Mouse (Mus musculus) bone marrow macrophage, adult 2 months (primary cell): Measurements from ENCODE around the gene Mrpl53. TPM values are rescaled to one million over a fixed set of nuclear protein-coding genes. Genes with fewer than 3 reads are reported as not detected.

Experiments used
- H3K27ac ChIP-seq: 2 replicates; pipeline ENCODE4 v1.5.1; 2012; ENCODE audit warnings: low read depth, low read length; ENCODE audit not compliant: insufficient read depth
- H3K4me1 ChIP-seq: 2 replicates; pipeline ENCODE4 v1.6.1; 2012; ENCODE audit warnings: low read length; ENCODE audit not compliant: control insufficient read depth, insufficient read depth
- H3K4me3 ChIP-seq: 2 replicates; pipeline ENCODE4 v1.5.1; 2012; ENCODE audit warnings: mild to moderate bottlenecking, low read length, moderate library complexity; ENCODE audit not compliant: insufficient read depth
- CTCF ChIP-seq: IDR thresholded peaks from 2 replicates; pipeline ENCODE4 v1.5.1; 2012; ENCODE audit warnings: low read depth, mild to moderate bottlenecking, low read length, moderate library complexity
- POLR2A ChIP-seq: IDR thresholded peaks from 2 replicates; pipeline ENCODE4 v1.6.1; 2012; ENCODE audit warnings: mild to moderate bottlenecking, low read depth, low read length, borderline replicate concordance
- polyA plus RNA-seq: library from polyadenylated mRNA; stranded (reverse); fragments of >200 nt; gene quantifications from 2 replicates; pipeline ENCODE4 v1.2.4, GENCODE M21; 2012; ENCODE audit not compliant: missing spikeins, insufficient read depth, insufficient read length

Mrpl53 gene
- polyA plus RNA-seq, 1 experiment = 26.5 TPM

DNA sequence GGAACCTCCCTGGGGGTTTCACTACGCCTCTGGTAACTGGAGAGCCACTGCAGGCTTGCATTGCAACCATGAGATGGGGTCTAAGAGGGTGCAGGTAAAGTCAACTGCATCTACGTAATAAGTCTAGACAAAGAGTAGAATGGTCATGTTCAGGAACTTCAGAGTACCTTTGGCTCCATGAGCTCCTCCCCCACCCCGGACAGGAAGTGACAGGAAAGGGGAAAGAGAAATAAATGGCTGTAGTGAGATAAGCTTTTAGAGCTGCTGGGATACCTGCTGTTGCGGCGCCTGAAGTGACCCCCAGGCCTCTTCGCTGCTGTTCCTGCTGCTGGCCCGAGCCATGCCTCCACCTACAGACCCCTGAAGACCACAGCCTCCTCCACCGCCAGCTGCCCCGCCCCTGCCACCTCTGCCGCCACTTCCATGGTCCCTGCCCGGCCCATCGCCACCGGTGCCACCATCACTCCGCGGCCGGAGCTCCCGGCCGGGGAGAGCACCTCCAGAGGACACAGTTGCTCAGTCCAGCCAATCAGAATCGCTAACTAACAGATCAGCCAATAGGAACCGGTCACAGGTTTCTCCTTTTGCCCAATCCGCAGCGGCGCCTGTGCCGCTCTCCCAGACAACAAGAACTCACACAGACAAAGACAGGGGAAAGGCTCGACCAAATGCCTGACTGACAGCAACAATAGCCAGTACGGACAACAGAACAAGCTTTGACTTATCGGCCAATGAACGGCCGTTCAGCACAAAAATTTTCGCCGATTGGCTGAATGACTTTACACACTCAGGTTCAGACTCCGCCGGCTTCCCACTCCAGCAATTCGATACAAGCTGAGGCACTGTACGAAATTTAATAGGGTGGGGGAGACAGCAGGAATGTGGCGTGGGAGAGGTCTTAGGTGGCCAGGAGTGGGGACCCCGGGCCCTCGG lies 12.4 kb downstream of the Mrpl53 start, which contains the start of gene Wbp1:
Gene Wbp1, minus strand, starts transcription at position 630 of the 933 bp plus-strand sequence.
- Histone ChIP-seq H3K4me1 (peaks cover 20% of the 10 kb centered on the region), H3K4me3 (peak within 1 kb of the TSS; percentile 67), H3K27ac (peak within 1 kb of the TSS; percentile 40)
- TF ChIP-seq CTCF (no peak), POLR2A (no peak)

DNA sequence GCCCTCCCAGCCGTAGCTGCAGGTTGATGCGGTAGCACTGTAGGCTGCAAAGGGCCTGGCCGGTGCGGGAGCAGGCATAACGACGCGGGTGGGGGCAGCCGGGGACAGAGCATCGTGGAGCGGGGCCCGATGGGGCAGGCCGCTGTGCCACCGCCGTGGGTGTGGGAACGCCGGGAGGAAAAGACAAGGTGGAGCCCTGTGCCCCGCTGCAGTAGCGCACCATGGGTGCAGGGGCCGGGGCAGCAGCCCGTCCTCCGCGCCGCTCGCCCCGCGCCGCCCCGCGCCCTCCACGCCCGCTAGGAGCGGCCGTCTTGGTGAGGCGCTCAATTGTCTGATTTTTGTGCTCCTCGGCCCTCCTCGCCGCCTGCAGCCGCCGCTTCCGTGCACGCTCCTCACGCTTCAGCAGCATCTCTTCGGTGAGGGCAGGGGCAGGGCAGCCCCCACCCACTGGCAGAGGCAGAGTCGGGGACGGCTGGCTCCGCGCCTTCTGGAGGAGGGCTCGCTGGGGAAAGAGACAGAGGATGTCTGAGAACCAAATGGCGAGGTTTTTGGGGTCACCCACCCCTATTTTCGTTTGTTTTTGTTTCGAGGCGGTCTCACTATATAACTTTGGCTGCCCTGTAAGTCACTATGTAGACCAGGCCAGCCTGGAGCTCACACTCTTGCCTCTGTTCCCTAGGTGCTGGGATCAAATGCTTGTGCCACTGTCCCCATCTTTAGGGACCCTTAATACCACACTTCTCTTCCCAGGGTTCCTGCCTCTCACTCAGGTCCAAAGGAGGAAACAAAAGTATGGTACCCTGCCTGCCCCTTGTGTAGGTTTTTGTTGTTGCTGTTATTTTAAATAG lies 13.2 kb downstream of the Mrpl53 start:
- Histone ChIP-seq H3K27ac (peak overlapping the region; percentile 25; the same call in 1 of the 2 replicates), H3K4me3 (peak overlapping the region; percentile 64), H3K4me1 (peaks cover 13% of the 10 kb centered on the region)
- no peak for TF ChIP-seq CTCF
- no peak for TF ChIP-seq POLR2A

DNA sequence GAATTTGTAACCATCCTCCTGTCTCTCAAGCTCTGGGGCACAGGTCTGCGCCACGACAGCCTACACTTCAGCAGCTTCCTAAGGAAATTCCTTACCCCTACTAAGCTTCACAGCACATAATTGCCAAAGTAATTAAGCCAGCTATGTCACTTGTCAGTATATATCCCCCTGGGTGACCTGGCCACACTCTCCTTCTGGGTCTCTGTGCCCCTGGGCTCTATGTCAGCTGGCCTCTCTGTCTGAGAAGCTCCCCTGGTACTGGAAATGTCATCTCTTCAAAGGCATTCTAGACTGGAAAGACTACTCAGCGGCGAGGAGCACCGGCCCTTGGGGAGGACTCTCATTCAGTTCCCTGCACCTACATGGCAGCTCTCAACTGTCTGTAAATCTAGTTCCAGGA lies 14.1 kb downstream of the Mrpl53 start:
- peaks cover 13% of the 10 kb centered on the region for H3K4me1 ChIP-seq
- H3K27ac ChIP-seq = no peak overlapping the region
- TF ChIP-seq CTCF (no peak), POLR2A (no peak)
- H3K4me3 ChIP-seq = no peak overlapping the region

DNA sequence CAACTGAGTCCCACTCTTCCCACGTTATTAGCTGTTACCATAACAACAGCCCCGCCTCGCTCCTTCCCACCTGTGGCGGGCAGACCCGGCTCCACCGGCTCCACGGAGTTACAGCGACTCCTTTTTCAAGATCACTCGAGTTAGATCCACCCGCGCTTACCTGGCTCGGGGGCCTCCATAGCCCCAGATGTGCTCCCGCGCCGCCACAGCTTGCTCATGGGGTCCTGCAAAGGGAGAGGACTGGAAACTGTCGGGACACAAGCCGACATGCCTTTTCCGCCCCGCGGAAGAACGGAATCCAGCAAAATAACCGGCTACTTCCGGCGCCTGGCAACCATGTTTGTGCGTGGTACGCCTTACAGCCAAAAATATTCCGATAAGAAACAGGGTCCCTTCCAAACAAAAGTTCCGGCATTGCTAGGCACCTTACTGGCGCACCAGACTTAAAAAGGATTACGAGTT lies 16.0 kb downstream of the Mrpl53 start:
- peaks cover 9% of the 10 kb centered on the region for H3K4me1 ChIP-seq
- H3K4me3 ChIP-seq = peak overlapping the region; percentile 85
- no peak for TF ChIP-seq POLR2A
- TF ChIP-seq CTCF = no peak
- 0 out of 2 replicates have a peak overlapping the region, but pooled peaks have one; percentile 22 for H3K27ac ChIP-seq

DNA sequence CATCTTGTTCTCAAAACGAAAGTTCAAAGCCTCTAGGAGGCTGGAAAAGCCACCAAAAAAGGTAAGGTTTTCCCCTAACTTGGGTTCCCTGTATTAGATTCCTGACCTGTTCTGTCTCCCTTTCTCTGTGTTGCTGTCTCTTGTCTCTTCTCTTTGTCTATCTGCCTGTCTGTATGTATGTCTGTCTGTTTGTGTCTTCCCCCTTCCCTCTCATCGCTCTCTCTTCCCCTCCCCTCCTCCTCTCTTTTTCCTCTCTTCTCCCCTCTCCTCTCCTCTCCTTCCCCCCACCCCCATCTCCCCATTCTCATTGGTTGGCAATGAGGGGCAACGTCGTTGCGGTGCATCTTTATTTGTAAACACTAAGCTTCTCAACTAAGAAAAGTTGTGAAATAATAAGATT lies 16.5 kb downstream of the Mrpl53 start, which contains the start of gene Ino80b:
Gene Ino80b, minus strand, starts transcription at position 101 of the 400 bp plus-strand sequence.
- 0 out of 2 replicates have a peak within 1 kb of the TSS, but pooled peaks have one; percentile 22 for H3K27ac ChIP-seq
- TF ChIP-seq CTCF (no peak), POLR2A (no peak)

DNA sequence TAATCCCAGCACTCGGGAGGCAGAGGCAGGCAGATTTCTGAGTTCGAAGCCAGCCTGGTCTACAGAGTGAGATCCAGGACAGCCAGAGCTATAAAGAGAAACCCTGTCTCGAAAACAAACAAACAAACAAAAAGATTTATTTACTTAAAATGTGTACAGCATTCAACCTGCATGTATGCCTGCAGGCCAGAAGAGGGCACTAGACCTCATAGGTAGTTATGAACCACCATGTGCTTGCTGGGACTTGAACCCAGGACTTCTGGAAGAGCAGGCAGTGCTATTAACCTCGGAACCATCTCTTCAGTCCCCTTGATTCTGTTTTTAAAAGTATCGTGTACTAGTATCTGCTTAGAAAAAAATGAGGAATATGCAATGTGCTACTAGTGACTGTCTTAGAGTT lies 18.6 kb downstream of the Mrpl53 start:
- no peak overlapping the region for H3K4me3 ChIP-seq
- TF ChIP-seq POLR2A = no peak
- peaks cover 21% of the 10 kb centered on the region for H3K4me1 ChIP-seq
- no peak overlapping the region for H3K27ac ChIP-seq

More for the DNA sequence above, 16.5 kb downstream of the Mrpl53 start, which contains the start of gene Ino80b:
- Histone ChIP-seq H3K4me3 (peak within 1 kb of the TSS; percentile 85), H3K4me1 (peaks cover 9% of the 10 kb centered on the region)

DNA sequence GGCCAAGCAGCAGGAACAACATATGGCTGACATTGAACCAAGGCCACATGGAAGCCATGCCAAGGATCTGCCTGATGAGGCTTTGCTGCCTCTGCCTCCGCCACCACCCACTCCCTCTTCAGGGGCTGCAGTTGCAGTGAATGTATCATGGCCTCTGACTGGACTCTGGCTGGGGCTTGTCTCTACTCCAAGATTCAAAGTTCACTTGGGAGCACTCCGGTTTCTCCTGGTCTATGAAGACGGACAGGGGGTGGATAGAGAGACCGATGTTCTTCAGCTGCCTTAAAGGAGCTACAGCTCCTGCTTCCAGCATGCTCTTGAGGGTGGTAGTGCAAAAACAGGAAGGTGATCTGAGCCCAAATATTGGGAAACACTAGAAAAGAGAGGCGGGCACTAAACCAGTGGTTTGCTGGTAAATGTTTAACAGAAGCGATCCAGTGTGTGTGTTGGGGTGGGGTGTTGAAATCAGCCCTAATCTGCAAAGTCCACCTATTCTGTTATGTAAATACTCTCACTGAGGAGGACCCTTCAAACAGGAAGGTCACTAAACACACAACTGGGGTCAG lies 22.7 kb downstream of the Mrpl53 start:
- Histone ChIP-seq H3K27ac (peak overlapping the region; percentile 82), H3K4me3 (no peak overlapping the region)

DNA sequence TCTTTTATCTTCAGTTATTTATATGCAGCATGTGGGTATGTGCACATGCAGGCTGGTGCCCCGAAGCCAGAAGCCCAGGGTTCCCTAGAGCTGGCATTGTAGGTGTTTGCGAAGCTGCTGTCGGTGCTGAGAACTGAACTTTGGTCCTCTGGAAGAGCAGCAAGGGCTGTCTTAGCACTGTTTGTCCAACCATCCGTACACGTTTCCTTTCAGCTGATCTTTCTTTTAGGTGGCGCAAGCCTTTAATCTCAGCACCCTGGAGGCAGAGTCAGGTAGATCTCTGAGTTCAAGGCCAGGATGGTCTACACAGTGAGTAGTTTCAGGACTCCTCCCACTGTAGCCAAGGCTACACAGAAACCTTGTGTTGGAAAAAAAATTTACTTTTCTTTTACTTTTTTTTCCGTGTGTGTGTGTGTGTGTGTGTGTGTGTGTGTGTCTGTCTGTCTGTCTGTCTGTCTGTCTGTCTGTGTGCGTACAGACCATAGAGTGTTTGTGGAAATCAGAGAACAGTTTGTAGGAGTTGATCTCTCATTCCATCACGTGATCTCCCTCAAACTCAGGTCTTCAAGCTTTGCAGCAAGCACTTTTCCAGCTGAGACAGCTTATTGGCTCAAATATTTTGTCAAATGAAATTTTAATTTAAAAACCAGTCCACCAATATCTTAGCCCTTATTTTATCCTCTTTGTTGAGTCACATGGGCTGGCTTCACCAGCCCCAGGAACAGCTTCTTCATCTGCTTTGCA lies 23.5 kb downstream of the Mrpl53 start:
- peak overlapping the region; percentile 68 for H3K27ac ChIP-seq
- H3K4me1 ChIP-seq = peaks cover 40% of the 10 kb centered on the region
- no peak for TF ChIP-seq CTCF
- no peak for TF ChIP-seq POLR2A
- H3K4me3 ChIP-seq = no peak overlapping the region

More for the DNA sequence above, 22.7 kb downstream of the Mrpl53 start:
- H3K4me1 ChIP-seq = peaks cover 40% of the 10 kb centered on the region
- TF ChIP-seq CTCF = no peak
- no peak for TF ChIP-seq POLR2A

DNA sequence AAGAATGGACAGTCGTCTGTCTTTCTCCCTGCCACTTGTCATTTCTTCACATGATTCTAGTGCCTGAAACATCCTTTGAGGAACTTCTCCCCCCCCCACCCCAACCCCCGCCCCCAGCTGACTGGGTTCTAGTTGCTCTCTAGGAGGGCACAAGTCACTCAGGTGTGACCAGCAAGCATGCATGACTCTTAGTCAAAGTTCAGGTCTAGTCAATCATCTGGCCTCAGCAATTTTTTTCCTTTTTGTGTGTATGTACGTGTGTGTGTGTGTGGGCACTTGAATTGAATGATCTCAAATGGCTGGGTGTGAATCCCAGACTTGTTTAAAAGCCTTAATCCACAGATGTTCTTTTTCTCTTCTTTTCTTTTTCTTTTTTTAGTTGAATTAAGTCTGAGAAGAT lies 25.4 kb downstream of the Mrpl53 start:
- H3K27ac ChIP-seq = no peak overlapping the region
- peaks cover 45% of the 10 kb centered on the region for H3K4me1 ChIP-seq
- no peak overlapping the region for H3K4me3 ChIP-seq

More for the DNA sequence above, 25.4 kb downstream of the Mrpl53 start:
- TF ChIP-seq POLR2A (no peak), CTCF (no peak)
